Mouse (Mus musculus) gastrocnemius, postnatal 4 days (tissue): ENCODE data around the gene Togaram2. TPM values are rescaled to one million over a fixed set of nuclear protein-coding genes. Genes with fewer than 3 reads are reported as not detected.
"Not testable (repeated sequence)": the region's sequence is repeated elsewhere in the genome, so short reads cannot be mapped to it uniquely, and the experiment has no call there.

Experiments used
- DNase-seq, 2 experiments: peaks; one replicate each; pipeline ENCODE4 v3.0.0; 2021 to 2022; ENCODE audit warnings: low spot score in 2 of 2, mixed read lengths in 2 of 2
- long read RNA-seq, 2 experiments: library from polyadenylated mRNA; stranded (forward); transcript quantifications; one replicate each; pipeline ENCODE4 v2.0.0; 2021
- total RNA-seq, 2 experiments: library from RNA; stranded (reverse); gene quantifications; 2 replicates each; pipeline ENCODE4 v1.2.3; 2021

The Togaram2 gene
- under 1 TPM; 0.39 to 0.47 TPM for total RNA-seq
- long read RNA-seq, experiment 1: 0 reads
- long read RNA-seq, experiment 2: 0 reads

DNA sequence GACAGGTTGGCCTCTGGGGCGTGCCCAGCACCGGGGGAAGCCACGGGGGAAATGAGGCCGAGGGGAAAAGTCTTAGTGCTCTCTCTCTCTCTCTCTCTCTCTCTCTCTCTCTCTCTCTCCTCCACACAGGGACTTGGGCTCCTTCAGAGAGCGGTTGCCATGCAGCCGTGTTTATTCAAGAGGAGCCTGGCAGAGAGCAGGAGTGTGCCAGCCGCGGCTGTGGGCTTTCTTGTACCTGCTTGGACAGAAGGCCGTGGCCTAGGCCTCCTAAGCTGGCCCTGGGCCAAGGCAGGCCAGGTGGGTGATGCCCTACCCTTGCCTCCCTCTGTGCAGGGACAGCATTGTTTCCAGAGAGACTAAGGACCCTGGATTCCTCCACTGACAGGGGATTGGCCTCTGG, at the start of gene Togaram2:
TSS of gene Togaram2 (plus strand) at position 170 of the 400 bp plus-strand sequence.
- no peak for DNase-seq

DNA sequence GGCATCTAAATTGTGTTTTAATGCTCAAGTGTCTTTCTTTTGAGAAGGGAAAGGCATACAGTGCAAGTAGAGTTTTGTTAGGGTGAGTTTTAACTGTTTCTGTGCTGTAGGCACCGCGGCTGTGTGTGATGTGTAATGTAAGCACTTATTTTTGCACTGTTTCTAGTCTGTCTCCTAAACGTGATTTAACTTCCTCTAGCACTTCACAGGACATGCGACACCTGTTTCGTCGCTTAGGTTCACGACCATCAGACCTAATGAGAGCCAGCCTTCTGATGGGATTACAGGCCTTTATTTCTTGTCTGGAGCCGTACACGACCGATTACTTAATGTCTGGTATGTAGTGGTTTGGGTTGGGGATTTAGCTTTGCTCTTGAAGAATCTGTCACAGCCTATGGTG, 41.3 kb upstream of the Togaram2 start:
- DNase-seq: no peak

DNA sequence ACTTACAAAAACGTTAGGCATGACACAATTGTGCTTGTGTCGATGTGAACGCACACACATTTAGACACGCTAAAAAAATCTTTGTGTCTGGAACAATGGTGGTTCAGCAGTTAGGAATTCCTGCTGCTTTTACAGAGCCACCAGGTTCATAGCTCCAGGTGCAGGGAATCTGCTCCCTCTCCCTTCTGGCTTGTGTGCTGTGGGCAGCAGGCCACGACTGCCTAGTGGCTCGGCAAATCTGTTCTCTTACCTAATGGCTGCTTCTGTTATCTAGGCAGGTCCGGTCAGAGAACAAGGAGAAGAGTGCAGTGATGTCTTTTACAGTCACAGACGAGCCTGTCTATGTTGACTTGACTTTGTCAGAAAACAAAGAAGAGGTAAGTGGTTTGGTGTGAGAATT, 39.7 kb upstream of the Togaram2 start:
- DNase-seq: no peak

DNA sequence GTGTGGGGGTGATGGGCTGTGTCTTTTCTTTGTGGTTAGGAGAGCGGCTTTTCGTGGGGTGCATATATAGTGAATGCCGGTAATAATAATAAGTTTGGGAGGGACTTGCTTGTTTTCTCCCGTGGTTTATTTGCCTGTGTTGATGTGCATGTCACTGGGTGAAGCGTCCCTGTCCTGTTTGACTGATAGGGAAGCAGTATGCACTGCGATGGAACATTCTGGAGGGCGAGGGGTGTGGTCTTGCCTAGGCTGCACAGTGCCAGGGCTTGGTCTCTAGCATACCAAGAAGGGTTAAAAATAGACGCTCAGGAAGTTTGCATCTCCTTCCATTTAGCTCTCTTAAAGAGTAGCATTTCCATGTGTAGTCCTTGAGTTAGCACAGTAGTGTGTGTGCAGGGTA, 36.3 kb upstream of the Togaram2 start:
- DNase-seq: no peak

GRCm38 (mm10) chr17:71637750-71638265, 35.3 kb upstream of the Togaram2 start:
- no peak for DNase-seq

DNA sequence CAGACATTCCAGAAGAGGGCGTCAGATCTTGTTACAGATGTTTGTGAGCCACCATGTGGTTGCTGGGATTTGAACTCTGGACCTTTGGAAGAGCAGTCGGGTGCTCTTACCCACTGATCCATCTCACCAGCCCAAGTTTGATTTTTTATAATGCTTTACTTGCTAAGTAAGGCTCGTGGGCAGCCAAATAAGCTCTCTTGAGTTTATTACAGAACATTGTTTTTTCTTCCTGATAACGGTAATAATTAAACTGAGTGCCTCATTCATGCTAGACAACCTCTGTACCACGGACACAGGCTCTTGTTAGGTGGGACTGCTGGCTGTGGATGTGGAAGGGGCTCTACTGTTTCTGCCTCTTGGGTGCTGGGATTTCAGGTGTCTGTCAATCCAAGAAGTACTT, 34.0 kb upstream of the Togaram2 start:
- not testable (repeated sequence) for DNase-seq

DNA sequence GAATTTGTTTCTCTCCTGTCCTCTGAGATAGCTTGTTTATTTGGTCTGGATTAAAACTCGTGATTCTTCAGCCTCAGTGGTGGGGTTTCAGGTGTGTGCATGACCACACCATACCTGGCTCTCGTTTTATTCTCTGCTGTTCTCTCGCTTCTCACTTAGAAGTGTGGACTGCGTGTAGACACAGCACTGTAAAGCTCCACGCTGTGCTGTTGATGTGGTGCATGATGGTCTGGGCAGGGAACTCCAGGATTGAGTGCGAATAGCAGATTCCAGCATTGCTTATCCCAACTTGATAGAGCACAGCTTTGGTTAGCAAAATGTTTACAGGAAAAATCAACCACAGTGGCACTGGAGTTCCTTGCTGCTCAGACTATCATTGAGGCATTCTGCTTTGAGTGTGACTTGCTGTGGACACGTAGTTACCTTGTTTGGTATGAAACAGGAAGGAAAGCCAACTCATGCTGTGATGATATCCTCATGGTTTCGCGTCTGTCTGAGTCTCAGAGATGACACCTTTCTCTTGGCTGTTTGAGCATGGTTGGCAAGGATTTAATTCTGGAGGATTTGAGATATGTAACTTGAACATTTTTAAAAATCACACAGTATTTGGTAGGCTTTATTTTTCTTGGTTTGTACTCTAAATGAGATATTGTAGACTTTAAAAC, 32.5 kb upstream of the Togaram2 start:
- DNase-seq: no peak

- DNase-seq: no peak
These were observed 30.9 kb upstream of the Togaram2 start for GRCm38 (mm10) chr17:71642190-71642589.

GRCm38 (mm10) chr17:71650011-71650410, 23.1 kb upstream of the Togaram2 start:
- no peak for DNase-seq

GRCm38 (mm10) chr17:71652495-71652894, 20.6 kb upstream of the Togaram2 start:
- no peak for DNase-seq

DNA sequence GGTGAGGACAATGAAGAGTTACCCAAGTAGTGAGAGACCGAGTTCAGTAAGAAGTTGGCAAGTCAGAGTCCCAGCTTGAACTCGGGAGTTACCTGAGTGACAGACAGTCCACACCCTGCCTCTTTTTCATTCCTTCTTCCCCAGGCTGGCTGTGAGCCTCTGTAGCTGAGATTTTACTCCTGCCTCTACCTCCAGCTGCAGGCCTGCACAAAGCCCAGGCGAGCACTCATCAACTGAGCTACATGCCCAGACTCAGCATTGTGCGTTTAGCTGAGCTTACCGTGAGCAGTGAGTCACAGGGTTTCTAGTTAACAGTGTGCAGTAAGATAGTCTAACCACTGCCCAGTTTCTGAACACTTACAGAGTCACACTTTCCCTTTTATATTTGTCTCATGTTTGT, 20.1 kb upstream of the Togaram2 start:
- no peak for DNase-seq

DNA sequence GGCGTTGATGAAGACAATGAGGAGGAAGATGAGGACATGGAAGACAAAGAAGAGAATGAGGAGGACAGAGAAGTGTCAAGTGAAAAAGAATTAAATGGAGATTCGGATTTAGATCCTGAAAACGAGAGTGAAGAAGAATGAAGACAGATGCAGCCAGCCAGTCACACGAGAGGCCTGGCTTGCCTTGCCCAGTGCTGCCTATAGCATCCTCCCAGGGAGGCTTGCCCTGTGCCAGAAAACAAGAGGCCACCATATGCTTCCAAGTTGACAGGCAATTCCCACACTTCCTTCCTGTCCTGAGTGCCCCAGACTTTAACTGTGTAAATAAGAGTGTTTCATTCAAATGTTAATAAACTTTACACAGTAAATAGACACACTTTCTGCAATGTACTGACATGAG, 15.5 kb upstream of the Togaram2 start:
- no peak for DNase-seq

DNA sequence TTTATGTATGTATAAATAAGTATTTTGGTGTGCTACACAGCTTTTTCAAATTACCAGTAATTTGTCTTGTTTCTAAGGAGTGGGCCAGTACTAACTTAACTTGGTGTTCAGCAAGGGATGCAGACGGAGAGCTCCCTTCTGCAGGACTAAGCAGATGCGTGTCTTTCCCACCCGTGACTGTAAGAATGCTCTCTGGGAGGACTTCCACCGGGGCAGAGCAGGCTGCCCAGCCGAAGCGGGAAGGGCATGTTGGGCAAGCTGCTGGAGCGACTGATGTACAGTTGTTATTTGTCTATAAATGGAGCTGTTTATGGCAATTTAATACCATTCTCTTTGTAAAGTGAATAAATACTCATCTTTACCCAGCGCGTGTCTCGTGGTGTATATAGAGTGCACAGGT, 14.4 kb upstream of the Togaram2 start:
- no peak for DNase-seq

GRCm38 (mm10) chr17:71660390-71660789, 12.7 kb upstream of the Togaram2 start:
- DNase-seq: no peak

DNA sequence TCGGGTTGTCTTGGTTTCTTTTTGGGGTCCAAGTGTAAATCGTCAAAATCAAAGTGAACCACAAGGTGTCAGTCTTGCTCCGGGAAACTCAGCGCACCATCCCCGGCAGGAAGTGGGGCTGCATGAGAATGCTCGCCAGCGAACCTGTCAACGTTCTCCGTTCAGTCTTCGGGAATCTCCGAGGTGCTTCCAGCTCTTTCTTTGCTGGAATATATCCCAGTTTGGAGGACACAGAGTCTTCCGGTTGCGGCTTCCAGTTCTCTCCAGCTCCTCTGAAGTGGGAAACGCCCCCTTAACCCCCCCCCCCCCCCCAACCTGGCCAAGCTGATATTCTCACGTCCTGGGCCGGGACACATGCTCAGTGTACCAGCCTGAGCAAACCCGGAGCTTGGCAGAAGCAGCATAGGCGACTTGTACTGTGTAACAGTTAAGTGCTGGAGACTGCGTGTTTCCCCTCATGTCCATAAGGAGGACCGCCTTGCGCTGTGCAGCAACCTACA, 10.3 kb upstream of the Togaram2 start:
- DNase-seq: peak in 1 of 2 experiments; percentile 69

DNA sequence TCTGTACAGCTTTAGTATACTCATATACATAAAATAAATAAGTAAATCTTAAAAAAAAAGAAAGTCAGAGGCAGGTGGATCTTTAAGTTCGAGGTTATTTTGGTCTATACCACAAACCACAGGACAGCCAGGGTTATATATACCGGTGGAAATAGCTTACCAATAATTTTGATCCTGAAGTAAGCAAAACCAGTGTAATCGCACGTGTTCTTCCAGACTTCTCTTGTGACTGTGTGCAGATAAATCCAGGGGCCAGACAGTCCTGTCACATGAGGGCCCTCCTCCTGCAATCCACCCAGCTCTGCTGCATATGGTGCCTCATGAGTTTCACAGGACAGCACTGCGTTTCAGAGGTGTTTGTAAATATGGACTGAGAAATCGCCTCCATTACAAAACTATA, 9.6 kb upstream of the Togaram2 start:
- no peak for DNase-seq

GRCm38 (mm10) chr17:71664172-71664571, 8.9 kb upstream of the Togaram2 start:
- no peak for DNase-seq

GRCm38 (mm10) chr17:71665201-71665600, 7.9 kb upstream of the Togaram2 start:
- no peak for DNase-seq

- no peak for DNase-seq
These were observed 3.5 kb upstream of the Togaram2 start for GRCm38 (mm10) chr17:71669511-71669910.

- peak in 1 of 2 experiments; percentile 61 for DNase-seq
These were observed 1.1 kb upstream of the Togaram2 start for GRCm38 (mm10) chr17:71671840-71672546.

DNA sequence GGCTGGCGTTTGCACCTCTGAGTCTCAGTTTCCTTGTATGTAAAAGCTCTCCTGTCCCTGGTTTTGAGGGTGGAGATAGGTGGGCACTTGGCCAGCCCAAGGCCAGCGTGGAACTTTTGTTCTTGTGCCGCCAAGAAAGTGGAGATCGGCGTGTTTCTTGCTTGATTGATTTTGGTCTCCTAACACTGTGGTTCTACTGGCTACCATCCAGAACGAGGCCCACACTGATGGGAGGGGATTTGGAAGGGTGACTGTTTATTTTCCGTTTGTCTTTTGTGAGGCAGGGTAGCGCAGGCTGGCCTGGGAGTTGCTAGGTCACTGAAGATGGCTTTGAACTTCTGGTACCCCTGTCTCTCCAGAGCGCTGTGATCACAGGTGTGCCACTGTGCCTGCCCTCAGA, 875 bp downstream of the Togaram2 start:
- no peak for DNase-seq

GRCm38 (mm10) chr17:71674886-71675285, 1.8 kb downstream of the Togaram2 start:
- peak in 1 of 2 experiments; percentile 36 for DNase-seq
